Mouse (Mus musculus): ENCODE measurements around the gene Ccdc8. TPM values are rescaled to one million over a fixed set of nuclear protein-coding genes. Genes with fewer than 3 reads are reported as not detected.
A peak's percentile ranks its signal among the peaks of the same experiment; 100 is the strongest.

Ccdc8 gene
- 6.8 and 7.0 TPM in 2 replicates for polyA plus RNA-seq (2015; fragmentation: Nextera tagmentation; extraction: Ambion mirVana)

GRCm38 (mm10) chr7:16992451-16992807, at the start of gene Ccdc8:
TSS of gene Ccdc8 (plus strand) at chr7:16992708.
- WGBS: 93% methylated on average over 5 of the region's 5 CpGs
- peak within 1 kb of the TSS; percentile 57 for H3K27ac ChIP-seq (replicated peaks)
- H3K4me1 ChIP-seq: peaks cover 50% of the 10 kb centered on the region
- H3K4me3 ChIP-seq: peak within 1 kb of the TSS; percentile 41
- no peaks in the 10 kb centered on the region for H3K27me3 ChIP-seq
- H3K9ac ChIP-seq (replicated peaks): 0 out of 2 replicates have a peak within 1 kb of the TSS, but pooled peaks have one; percentile 44
- no peaks in the 10 kb centered on the region for H3K36me3 ChIP-seq
- peak within 1 kb of the TSS; percentile 48 for H3K4me2 ChIP-seq (replicated peaks)
- no peak for ATAC-seq (replicated peaks)
- no peaks in the 10 kb centered on the region for H3K9me3 ChIP-seq

- H3K36me3 ChIP-seq: no peaks in the 10 kb centered on the region
- WGBS: 42% methylated on average over 4 of the region's 4 CpGs
- peaks cover 85% of the 10 kb centered on the region for H3K4me1 ChIP-seq
- no peak overlapping the region for H3K9ac ChIP-seq (replicated peaks)
- H3K27ac ChIP-seq (replicated peaks): peak overlapping the region; percentile 88
- H3K9me3 ChIP-seq: no peaks in the 10 kb centered on the region
- H3K4me2 ChIP-seq (replicated peaks): no peak overlapping the region
- ATAC-seq (replicated peaks): no peak
- H3K4me3 ChIP-seq: no peak overlapping the region
- no peaks in the 10 kb centered on the region; the same call in 1 of the 2 replicates for H3K27me3 ChIP-seq
Measured at GRCm38 (mm10) chr7:16942861-16943260, 49.6 kb upstream of the Ccdc8 start.

- 12% methylated on average over 36 of the region's 36 CpGs for whole genome bisulfite sequencing
- Histone ChIP-seq H3K4me2 (replicated peaks) (peak within 1 kb of the TSS; percentile 78), H3K9ac (replicated peaks) (peak within 1 kb of the TSS; percentile 73), H3K4me3 (peak within 1 kb of the TSS; percentile 60), H3K27ac (replicated peaks) (peak within 1 kb of the TSS; percentile 88), H3K36me3 (no peaks in the 10 kb centered on the region), H3K4me1 (peaks cover 85% of the 10 kb centered on the region), H3K27me3 (no peaks in the 10 kb centered on the region; the same call in 1 of the 2 replicates), H3K9me3 (no peaks in the 10 kb centered on the region)
- ATAC-seq (replicated peaks): peak; percentile 87
Measured at GRCm38 (mm10) chr7:16944061-16944807, 48.3 kb upstream of the Ccdc8 start, which contains the start of gene Pnmal2. TSS of gene Pnmal2 (plus strand) at chr7:16944682.

GRCm38 (mm10) chr7:16944808-16945315, 47.6 kb upstream of the Ccdc8 start:
- Histone ChIP-seq H3K27ac (replicated peaks) (peak overlapping the region; percentile 88), H3K9ac (replicated peaks) (peak overlapping the region; percentile 73), H3K36me3 (no peaks in the 10 kb centered on the region), H3K9me3 (no peaks in the 10 kb centered on the region), H3K4me2 (replicated peaks) (peak overlapping the region; percentile 78), H3K4me3 (peak overlapping the region; percentile 60), H3K27me3 (no peaks in the 10 kb centered on the region; the same call in 1 of the 2 replicates), H3K4me1 (peaks cover 85% of the 10 kb centered on the region)
- WGBS: 2% methylated on average over 22 of the region's 22 CpGs
- peak; percentile 9; the same call in 1 of the 2 replicates for ATAC-seq (replicated peaks)

- no peaks in the 10 kb centered on the region; the same call in 1 of the 2 replicates for H3K27me3 ChIP-seq
- 15% methylated on average over 17 of the region's 17 CpGs for WGBS
- peak overlapping the region; percentile 78 for H3K4me2 ChIP-seq (replicated peaks)
- no peaks in the 10 kb centered on the region for H3K36me3 ChIP-seq
- H3K9ac ChIP-seq (replicated peaks): peak overlapping the region; percentile 73
- H3K4me3 ChIP-seq: peak overlapping the region; percentile 60
- peak overlapping the region; percentile 88 for H3K27ac ChIP-seq (replicated peaks)
- H3K4me1 ChIP-seq: peaks cover 85% of the 10 kb centered on the region
- ATAC-seq (replicated peaks): no peak
- H3K9me3 ChIP-seq: no peaks in the 10 kb centered on the region
Measured at GRCm38 (mm10) chr7:16945419-16945818, 47.1 kb upstream of the Ccdc8 start.

- Histone ChIP-seq H3K27me3 (no peaks in the 10 kb centered on the region; the same call in 1 of the 2 replicates), H3K9me3 (no peaks in the 10 kb centered on the region), H3K36me3 (no peaks in the 10 kb centered on the region), H3K4me1 (peaks cover 77% of the 10 kb centered on the region), H3K4me2 (replicated peaks) (peak overlapping the region; percentile 78), H3K4me3 (peak overlapping the region; percentile 60), H3K9ac (replicated peaks) (peak overlapping the region; percentile 73), H3K27ac (replicated peaks) (peak overlapping the region; percentile 88)
- ATAC-seq (replicated peaks): no peak
- WGBS: 2% methylated on average over 53 of the region's 53 CpGs
Measured at GRCm38 (mm10) chr7:16946441-16947348, 45.8 kb upstream of the Ccdc8 start.

- Histone ChIP-seq H3K4me3 (peak overlapping the region; percentile 60), H3K4me2 (replicated peaks) (peak overlapping the region; percentile 78), H3K4me1 (peaks cover 77% of the 10 kb centered on the region), H3K9me3 (no peaks in the 10 kb centered on the region), H3K27ac (replicated peaks) (peak overlapping the region; percentile 88), H3K9ac (replicated peaks) (peak overlapping the region; percentile 73), H3K27me3 (no peaks in the 10 kb centered on the region; the same call in 1 of the 2 replicates), H3K36me3 (no peaks in the 10 kb centered on the region)
- 11% methylated on average over 22 of the region's 22 CpGs for WGBS
- ATAC-seq (replicated peaks): no peak
Measured at GRCm38 (mm10) chr7:16947349-16947895, 45.1 kb upstream of the Ccdc8 start.

GRCm38 (mm10) chr7:16947959-16948361, 44.5 kb upstream of the Ccdc8 start:
- WGBS: 3% methylated on average over 4 of the region's 4 CpGs
- no peaks in the 10 kb centered on the region; the same call in 1 of the 2 replicates for H3K27me3 ChIP-seq
- H3K4me1 ChIP-seq: peaks cover 74% of the 10 kb centered on the region
- H3K9ac ChIP-seq (replicated peaks): peak overlapping the region; percentile 73
- peak overlapping the region; percentile 88 for H3K27ac ChIP-seq (replicated peaks)
- H3K4me3 ChIP-seq: peak overlapping the region; percentile 60
- peak overlapping the region; percentile 78 for H3K4me2 ChIP-seq (replicated peaks)
- ATAC-seq (replicated peaks): no peak
- no peaks in the 10 kb centered on the region for H3K9me3 ChIP-seq
- H3K36me3 ChIP-seq: no peaks in the 10 kb centered on the region

- no peak for ATAC-seq (replicated peaks)
- Histone ChIP-seq H3K4me2 (replicated peaks) (peak overlapping the region; percentile 78), H3K9ac (replicated peaks) (0 out of 2 replicates have a peak overlapping the region, but pooled peaks have one; percentile 73), H3K27me3 (no peaks in the 10 kb centered on the region; the same call in 1 of the 2 replicates), H3K9me3 (no peaks in the 10 kb centered on the region), H3K36me3 (no peaks in the 10 kb centered on the region), H3K4me1 (peaks cover 64% of the 10 kb centered on the region), H3K4me3 (peak overlapping the region; percentile 60), H3K27ac (replicated peaks) (peak overlapping the region; percentile 67)
- WGBS: 51% methylated on average over 8 of the region's 8 CpGs
Measured at GRCm38 (mm10) chr7:16948923-16949458, 43.5 kb upstream of the Ccdc8 start.

GRCm38 (mm10) chr7:16949908-16950841, 42.3 kb upstream of the Ccdc8 start:
- H3K4me2 ChIP-seq (replicated peaks): peak overlapping the region; percentile 78
- 12% methylated on average over 29 of the region's 29 CpGs for WGBS
- H3K4me3 ChIP-seq: peak overlapping the region; percentile 60
- peak; percentile 65 for ATAC-seq (replicated peaks)
- peak overlapping the region; percentile 49 for H3K9ac ChIP-seq (replicated peaks)
- no peaks in the 10 kb centered on the region for H3K9me3 ChIP-seq
- no peaks in the 10 kb centered on the region; the same call in 1 of the 2 replicates for H3K27me3 ChIP-seq
- peaks cover 55% of the 10 kb centered on the region for H3K4me1 ChIP-seq
- H3K36me3 ChIP-seq: no peaks in the 10 kb centered on the region
- peak overlapping the region; percentile 67 for H3K27ac ChIP-seq (replicated peaks)
